Mouse (Mus musculus) left cerebral cortex, adult 2 months (tissue): ENCODE measurements around the gene Vmn1r1. TPM values are rescaled to one million over a fixed set of nuclear protein-coding genes. Genes with fewer than 3 reads are reported as not detected.
"Not testable (repeated sequence)": the region's sequence is repeated elsewhere in the genome, so short reads cannot be mapped to it uniquely, and the experiment has no call there.

Source experiments
- DNase-seq, 2 experiments: peaks; one replicate each; pipeline ENCODE4 v3.0.0; 2021 to 2022; ENCODE audit warnings: low spot score in 2 of 2, mixed read lengths in 1 of 2; ENCODE audit errors: extremely low spot score in 1 of 2
- H3K27ac ChIP-seq: fragments of 200-600 bp; 2 replicates; pipeline ENCODE4 v1.8.1; 2022
- H3K4me3 ChIP-seq: fragments of 200-600 bp; 2 replicates; pipeline ENCODE4 v1.8.1; 2022
- CTCF ChIP-seq: fragments of 200-600 bp; IDR thresholded peaks from 2 replicates; pipeline ENCODE4 v1.8.1; 2022; ENCODE audit warnings: antibody characterized with exemption, mild to moderate bottlenecking, moderate library complexity
- intact Hi-C: fragments of 180-260 bp; cut with DNase I; formaldehyde crosslinking; loops from one replicate; pipeline ENCODE4 v1.15.1; 2025
- long read RNA-seq, 2 experiments: library from polyadenylated mRNA; stranded (forward); transcript quantifications; one replicate each; pipeline ENCODE4 v2.0.0; 2021; ENCODE audit warnings: borderline mapping rate in 2 of 2
- total RNA-seq, 2 experiments: library from RNA; stranded (reverse); gene quantifications; 2 replicates each; pipeline ENCODE4 v1.2.3; 2021

Vmn1r1 gene
- total RNA-seq: not detected
- long read RNA-seq, experiment 1: 0 reads
- long read RNA-seq, experiment 2: 0 reads

DNA sequence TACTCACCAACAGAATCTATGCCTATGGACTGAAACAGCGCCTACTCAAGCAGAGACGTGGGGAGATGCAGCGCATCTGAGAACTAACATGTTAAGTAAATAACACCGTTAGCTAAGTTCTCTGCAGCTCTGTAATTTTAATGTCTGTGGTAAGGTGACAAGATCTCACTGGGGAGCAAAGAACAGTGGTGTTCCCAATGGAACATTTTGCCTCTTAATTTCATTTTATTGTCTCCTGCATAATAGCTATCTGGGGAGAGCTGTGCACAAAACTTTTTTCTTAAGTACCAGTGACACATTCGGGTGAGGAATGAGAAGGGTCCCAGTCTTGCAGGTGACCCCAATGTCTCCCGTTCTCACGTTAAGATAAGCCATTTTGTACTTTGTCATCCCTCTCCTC is at the start of gene Vmn1r1:
Vmn1r1 (minus strand) TSS at position 101 of the 400 bp plus-strand sequence.
- DNase-seq: no peak
- no peak for TF ChIP-seq CTCF
- intact Hi-C loops: no loop called here
- no peak within 1 kb of the TSS for H3K4me3 ChIP-seq
- H3K27ac ChIP-seq: no peak within 1 kb of the TSS

DNA sequence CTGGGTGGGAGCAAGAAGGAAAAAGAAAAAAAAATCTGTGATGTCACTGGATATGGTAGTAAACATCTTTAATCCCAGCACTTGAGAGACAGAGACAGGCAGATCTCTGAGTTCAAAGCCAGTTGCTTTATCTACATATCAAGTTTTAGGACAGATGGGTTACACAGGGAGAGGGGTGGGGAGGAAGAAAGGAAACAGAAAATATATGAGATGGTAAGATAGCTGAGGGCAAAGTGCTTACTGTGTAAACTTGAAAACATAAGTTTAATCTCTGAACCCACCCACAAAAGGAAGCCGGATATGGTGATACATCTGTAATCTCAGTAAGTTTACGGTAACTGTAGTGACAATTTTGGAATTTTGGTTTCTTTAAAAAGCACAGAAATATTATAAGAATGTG is 46.0 kb upstream of the Vmn1r1 start:
- no peak for TF ChIP-seq CTCF
- H3K27ac ChIP-seq: no peak overlapping the region
- DNase-seq: no peak
- H3K4me3 ChIP-seq: no peak overlapping the region
- intact Hi-C loops: loop anchor here (1.0 kb wide), 1 partner anchor 13 kb away; no protein-coding TSS in a partner anchor

GRCm38 (mm10) chr1:182192581-182192980 is 28.3 kb upstream of the Vmn1r1 start:
- no peak for TF ChIP-seq CTCF
- no peak overlapping the region for H3K27ac ChIP-seq
- intact Hi-C loops: no loop called here

DNA sequence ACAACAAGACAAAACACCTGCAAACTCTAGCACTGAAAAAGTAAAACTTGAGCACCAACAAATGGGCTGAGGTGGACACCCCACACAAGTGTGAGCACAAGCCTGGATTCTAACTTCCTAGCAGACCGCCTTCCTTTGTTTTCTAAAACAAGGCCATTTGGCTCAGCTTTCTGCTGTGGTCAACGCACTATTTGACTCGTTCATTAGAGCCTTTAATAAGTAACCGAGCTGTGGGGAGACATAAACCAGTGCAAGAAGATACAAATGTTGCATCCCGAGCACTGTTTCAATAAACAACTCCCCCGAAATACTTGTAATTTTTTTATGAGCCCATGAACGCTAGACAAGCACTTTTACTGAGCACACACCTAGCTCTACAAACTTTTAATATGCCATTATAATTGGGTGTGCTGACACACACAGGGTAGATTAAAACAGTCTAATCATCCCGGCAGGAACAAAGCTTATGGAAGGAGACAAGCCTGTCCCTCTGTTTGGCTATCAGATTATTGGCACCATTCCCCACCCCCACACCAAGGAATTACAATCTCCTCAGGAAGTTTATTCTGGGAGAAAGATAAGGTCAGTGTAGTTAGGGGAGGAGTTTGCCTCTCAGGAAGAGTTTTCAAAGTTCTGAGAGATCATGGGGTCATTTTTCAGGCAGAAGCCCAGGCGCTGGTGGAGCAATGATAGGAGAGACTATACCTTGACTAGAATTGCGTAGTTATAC is 27.7 kb upstream of the Vmn1r1 start:
- intact Hi-C loops: no loop called here
- no peak overlapping the region for H3K4me3 ChIP-seq
- TF ChIP-seq CTCF: no peak
- H3K27ac ChIP-seq: no peak overlapping the region
- DNase-seq: no peak

More at GRCm38 (mm10) chr1:182192581-182192980, 28.3 kb upstream of the Vmn1r1 start:
- no peak overlapping the region for H3K4me3 ChIP-seq
- DNase-seq: no peak

- no peak for DNase-seq
- TF ChIP-seq CTCF: no peak
- H3K27ac ChIP-seq: no peak overlapping the region
- intact Hi-C loops: no loop called here
- H3K4me3 ChIP-seq: no peak overlapping the region
Observed at GRCm38 (mm10) chr1:182191181-182191580, 26.9 kb upstream of the Vmn1r1 start.

DNA sequence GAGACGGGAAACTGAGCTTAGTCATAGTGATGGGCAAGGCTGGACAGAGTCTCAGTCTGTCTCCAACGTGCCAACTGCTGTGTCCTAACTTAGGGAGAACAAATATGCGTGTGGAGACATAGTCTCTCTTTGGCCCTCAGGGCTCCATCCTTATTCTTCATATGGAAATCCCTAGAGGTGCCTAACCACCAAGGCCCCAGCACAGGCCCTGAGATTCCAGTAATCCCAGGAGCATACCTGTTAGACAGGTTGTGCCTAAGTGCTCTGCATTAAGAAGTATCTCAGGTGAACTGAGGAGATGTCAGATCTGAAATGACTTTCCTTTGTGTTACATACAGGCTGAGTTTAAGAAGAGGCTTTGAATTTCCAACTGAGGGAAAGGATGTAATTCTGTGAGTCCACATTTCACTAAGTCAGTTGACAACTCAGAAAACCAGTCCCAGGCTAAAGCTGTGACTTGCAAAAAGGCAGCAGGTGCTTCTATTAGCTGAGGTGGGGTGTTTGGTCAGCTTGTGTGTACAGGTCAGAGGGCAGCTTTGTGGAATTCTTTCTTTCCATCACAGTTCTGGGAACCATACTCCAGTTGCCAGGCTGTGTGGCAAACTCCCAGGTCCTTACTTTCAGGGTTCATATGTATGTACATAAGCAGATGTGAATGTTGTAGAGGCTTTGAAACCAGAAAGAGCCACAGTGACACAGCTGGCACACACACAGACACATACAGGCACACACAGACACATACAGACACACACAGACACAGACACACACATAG is 25.6 kb upstream of the Vmn1r1 start:
- TF ChIP-seq CTCF: no peak
- Histone ChIP-seq H3K4me3 (no peak overlapping the region), H3K27ac (no peak overlapping the region)
- no peak for DNase-seq
- intact Hi-C loops: loop anchor here (5.0 kb wide), 1 partner anchor 32 kb away; no protein-coding TSS in a partner anchor

GRCm38 (mm10) chr1:182182449-182182848 is 18.2 kb upstream of the Vmn1r1 start:
- DNase-seq, intact Hi-C loops, H3K4me3 ChIP-seq, H3K27ac ChIP-seq: not testable (repeated sequence)

DNA sequence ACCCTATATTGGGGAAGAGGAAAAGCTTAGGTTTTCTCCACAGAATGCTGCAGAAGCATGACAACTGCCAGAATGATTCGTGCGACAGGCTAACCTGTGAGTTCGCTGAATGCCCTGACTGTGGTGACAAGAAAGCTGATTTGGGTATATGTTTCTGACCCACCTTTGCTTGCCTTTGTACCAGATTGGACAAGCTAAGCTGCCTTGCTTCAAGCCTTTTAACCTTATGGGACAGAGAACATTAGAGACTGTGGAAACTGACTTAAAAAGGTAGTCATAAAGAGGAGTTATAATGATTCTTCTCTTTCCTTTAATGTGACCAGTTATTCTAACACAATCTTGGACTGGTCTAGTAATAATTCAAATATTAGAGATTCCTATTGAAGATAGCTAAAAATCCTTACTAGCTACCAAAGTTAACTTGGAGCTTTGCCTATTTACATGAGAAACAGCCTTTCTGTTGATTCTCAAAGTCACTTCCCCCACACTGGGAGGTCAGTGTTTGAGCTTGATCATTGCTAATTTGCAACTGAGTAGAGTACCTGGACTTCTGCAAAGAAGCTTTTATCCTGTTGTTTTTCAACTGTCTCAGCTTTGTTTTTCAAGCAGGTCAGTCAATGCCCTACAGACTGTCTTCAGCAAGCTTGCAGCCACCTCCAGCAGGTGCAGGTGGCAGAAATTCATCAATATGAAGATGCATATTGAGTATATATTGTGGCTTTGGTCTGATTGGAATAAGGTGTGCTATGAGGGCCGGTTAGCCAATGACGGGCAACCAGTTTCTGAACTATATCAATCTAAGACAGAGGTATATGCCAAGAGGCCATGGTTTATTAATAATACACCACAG is 17.4 kb upstream of the Vmn1r1 start:
- Histone ChIP-seq H3K27ac (no peak overlapping the region), H3K4me3 (no peak overlapping the region)
- no peak for DNase-seq
- intact Hi-C loops: no loop called here
- no peak for TF ChIP-seq CTCF

GRCm38 (mm10) chr1:182176985-182177384 is 12.7 kb upstream of the Vmn1r1 start:
- H3K27ac ChIP-seq, intact Hi-C loops, H3K4me3 ChIP-seq, DNase-seq: not testable (repeated sequence)

- not testable (repeated sequence) for H3K4me3 ChIP-seq, DNase-seq
Observed at GRCm38 (mm10) chr1:182170206-182170605, 5.9 kb upstream of the Vmn1r1 start.

DNA sequence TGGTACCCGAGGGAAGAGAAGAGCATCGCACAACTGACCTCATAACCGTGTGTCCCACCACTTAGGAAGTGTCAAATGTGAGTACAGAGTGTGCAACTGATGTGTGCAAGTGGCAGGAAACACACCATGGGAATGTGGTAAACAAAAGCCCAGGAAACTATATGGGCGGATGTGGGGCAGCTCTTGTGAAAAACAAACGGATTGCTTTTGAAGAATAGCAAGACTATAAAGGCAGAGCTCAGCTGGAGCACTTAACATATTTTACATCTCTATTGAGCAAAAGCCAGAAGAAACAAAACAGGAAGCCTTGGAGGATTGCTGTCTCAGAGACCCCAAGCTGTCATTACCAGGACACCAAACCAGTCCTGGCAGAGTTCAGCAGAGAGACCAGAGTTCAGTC is 1.3 kb downstream of the Vmn1r1 start:
- intact Hi-C loops: no loop called here
- TF ChIP-seq CTCF: no peak
- H3K27ac ChIP-seq: no peak overlapping the region

More at GRCm38 (mm10) chr1:182170206-182170605, 5.9 kb upstream of the Vmn1r1 start:
- intact Hi-C loops, H3K27ac ChIP-seq: not testable (repeated sequence)

GRCm38 (mm10) chr1:182159575-182159974 is 4.7 kb downstream of the Vmn1r1 start:
- intact Hi-C loops: no loop called here
- no peak for DNase-seq
- no peak for TF ChIP-seq CTCF
- Histone ChIP-seq H3K4me3 (no peak overlapping the region), H3K27ac (no peak overlapping the region)

More for the DNA sequence above, 1.3 kb downstream of the Vmn1r1 start:
- DNase-seq: no peak
- H3K4me3 ChIP-seq: no peak overlapping the region
